Mouse (Mus musculus) CH12.LX (cell line): ENCODE results near the gene Fev.

Experiments used
- BHLHE40 ChIP-seq: IDR thresholded peaks from 2 replicates; pipeline ENCODE4 v1.6.1; 2011; ENCODE audit warnings: mild to moderate bottlenecking, low read depth, low read length, improper control_type of control experiment
- CTCF ChIP-seq, 2 experiments: IDR thresholded peaks in 1 of 2; conservative IDR thresholded peaks in 1 of 2; 2 replicates each; pipeline ENCODE4 v1.5.1; 2011 to 2012; ENCODE audit warnings: low read depth in 2 of 2, low read length in 2 of 2, improper control_type of control experiment in 1 of 2, inconsistent platforms in 1 of 2, mild to moderate bottlenecking in 1 of 2, moderate library complexity in 1 of 2
- EP300 ChIP-seq: IDR thresholded peaks from 2 replicates; pipeline ENCODE4 v1.6.1; 2011; ENCODE audit warnings: low read length, improper control_type of control experiment
- ETS1 ChIP-seq: conservative IDR thresholded peaks from 2 replicates; pipeline ENCODE4 v1.6.1; 2012; ENCODE audit warnings: low read depth, mild to moderate bottlenecking, inconsistent platforms, low read length, improper control_type of control experiment, moderate library complexity
- IRF4 ChIP-seq: IDR thresholded peaks from 2 replicates; pipeline ENCODE4 v1.6.1; 2014; ENCODE audit warnings: low read depth, mild to moderate bottlenecking, inconsistent platforms, low read length, improper control_type of control experiment
- MAFK ChIP-seq: IDR thresholded peaks from 2 replicates; pipeline ENCODE4 v1.6.1; 2011; ENCODE audit warnings: low read length, improper control_type of control experiment; ENCODE audit not compliant: insufficient replicate concordance
- MEF2A ChIP-seq: IDR thresholded peaks from 2 replicates; pipeline ENCODE4 v1.6.1; 2014; ENCODE audit warnings: low read depth, mild to moderate bottlenecking, inconsistent platforms, low read length, improper control_type of control experiment, borderline replicate concordance
- NELFE ChIP-seq: IDR thresholded peaks from 2 replicates; pipeline ENCODE4 v1.6.1; 2011; ENCODE audit warnings: low read depth, low read length, improper control_type of control experiment
- POLR2A ChIP-seq: IDR thresholded peaks from 2 replicates; pipeline ENCODE4 v1.6.1; 2011; ENCODE audit warnings: low read depth, mild to moderate bottlenecking, improper control_type of control experiment, low read length
- TBP ChIP-seq: conservative IDR thresholded peaks from 2 replicates; pipeline ENCODE4 v1.6.1; 2011; ENCODE audit warnings: low read depth, low read length, improper control_type of control experiment
- UBTF ChIP-seq: IDR thresholded peaks from 2 replicates; pipeline ENCODE4 v1.6.1; 2012; ENCODE audit warnings: low read depth, mild to moderate bottlenecking, inconsistent platforms, low read length, improper control_type of control experiment, moderate library complexity
- USF1 ChIP-seq: IDR thresholded peaks from 2 replicates; pipeline ENCODE4 v1.6.1; 2014; ENCODE audit warnings: low read depth, mild to moderate bottlenecking, inconsistent platforms, low read length, improper control_type of control experiment
- USF2 ChIP-seq: conservative IDR thresholded peaks from 2 replicates; pipeline ENCODE4 v1.6.1; 2011; ENCODE audit warnings: low read depth, low read length, improper control_type of control experiment
- ZNF384 ChIP-seq: IDR thresholded peaks from 2 replicates; pipeline ENCODE4 v1.6.1; 2012; ENCODE audit warnings: low read depth, low read length, improper control_type of control experiment, inconsistent platforms

- TF ChIP-seq MEF2A (no peak), UBTF (no peak), CTCF (conservative IDR thresholded peaks at IDR 0.05 in 1 of 2, IDR thresholded peaks at IDR 0.05 in 1 of 2; ENCODE audit: low read depth in 2 of 2, low read length in 2 of 2) (no peak), MAFK (no peak), POLR2A (no peak), USF1 (no peak), USF2 (no peak), IRF4 (no peak), TBP (no peak), ETS1 (no peak), EP300 (no peak), BHLHE40 (no peak), NELFE (no peak), ZNF384 (no peak)
These were observed 26.4 kb downstream of the Fev start for GRCm38 (mm10) chr1:74858805-74859204.
